Mouse (Mus musculus): ENCODE results near the gene Cped1. TPM values are rescaled to one million over a fixed set of nuclear protein-coding genes. Genes with fewer than 3 reads are reported as not detected.
"Not testable (repeated sequence)": the region's sequence is repeated elsewhere in the genome, so short reads cannot be mapped to it uniquely, and the experiment has no call there.

The Cped1 gene
- polyA plus RNA-seq, 1 experiment from 2014 or later, result 4.8 TPM

- not testable (repeated sequence) for H3K9ac ChIP-seq (ENCODE audit: low read length); H3K4me3 ChIP-seq (ENCODE audit: low read length); ATAC-seq (replicated peaks; ENCODE audit: extremely low read depth, insufficient read depth, low FRiP score); H3K27me3 ChIP-seq (ENCODE audit: control insufficient read depth, insufficient read depth, low read length); H3K9me3 ChIP-seq (replicated peaks; ENCODE audit: control insufficient read depth, low read length); H3K4me2 ChIP-seq (ENCODE audit: low read depth, low read length); H3K27ac ChIP-seq (ENCODE audit: low read length); H3K36me3 ChIP-seq (ENCODE audit: control insufficient read depth, insufficient read depth); H3K4me1 ChIP-seq (ENCODE audit: control insufficient read depth, insufficient read depth, low read length)
- WGBS, result 71% methylated on average over 7 of the region's 7 CpGs
These were observed 54.0 kb downstream of the Cped1 start for GRCm38 (mm10) chr6:22039666-22040065.

DNA sequence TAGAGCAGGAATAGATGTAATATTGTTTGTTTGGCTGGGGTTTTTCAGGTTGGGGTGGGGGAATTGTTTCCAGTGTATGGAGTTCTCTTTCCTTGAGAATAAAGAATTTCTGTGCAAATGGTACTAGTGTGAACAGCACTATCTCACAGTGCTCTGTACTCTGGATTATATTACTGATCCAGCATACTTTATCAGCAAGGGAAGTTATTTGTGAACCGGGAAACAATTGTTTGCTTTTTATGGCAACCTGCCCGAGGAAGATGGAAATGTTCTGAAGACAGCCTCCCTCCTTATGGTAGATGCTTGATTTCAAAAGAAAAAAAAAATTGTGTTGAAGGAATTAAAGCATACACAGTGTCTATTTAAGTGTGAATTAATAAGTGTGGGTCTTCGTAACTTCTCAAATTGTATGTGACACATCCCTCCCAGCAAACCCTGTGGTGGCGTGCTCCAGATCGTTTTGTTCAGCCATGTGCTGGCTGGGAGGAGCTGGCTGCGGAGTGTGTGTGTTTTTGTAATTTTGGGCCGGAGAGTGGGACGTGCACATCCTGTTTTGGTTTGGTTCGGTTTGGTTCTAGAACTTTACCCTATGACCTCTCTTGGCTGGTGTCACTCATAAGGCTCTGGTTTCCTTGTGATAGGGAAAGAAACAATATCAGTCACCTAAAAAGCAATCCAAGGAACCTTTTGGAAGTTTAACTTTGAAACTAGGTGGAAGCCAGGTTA is 59.3 kb downstream of the Cped1 start:
- peak; percentile 52 for ATAC-seq (replicated peaks; ENCODE audit: extremely low read depth, insufficient read depth, low FRiP score)
- Histone ChIP-seq H3K27ac (ENCODE audit: low read length) (peak overlapping the region; percentile 56), H3K4me2 (ENCODE audit: low read depth, low read length) (peak overlapping the region; percentile 21)

DNA sequence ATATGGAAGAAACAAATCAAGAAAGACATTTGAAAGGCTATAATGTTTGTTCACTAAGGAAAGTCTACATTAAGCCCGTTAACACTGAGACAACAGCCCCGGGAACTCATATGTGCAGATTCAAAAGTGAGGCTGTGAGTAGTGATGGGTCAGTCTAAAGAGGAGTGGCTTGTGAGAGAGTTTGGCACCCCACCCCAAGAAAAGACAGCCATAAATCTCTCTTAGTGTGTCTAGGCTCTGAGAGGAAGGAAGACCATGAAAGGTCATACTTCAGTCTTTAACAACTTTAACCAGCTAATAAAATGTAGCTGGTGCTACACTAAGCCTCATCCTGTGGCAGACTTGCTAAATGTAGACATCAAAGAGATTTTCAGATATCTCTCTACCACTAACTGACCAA is 61.4 kb downstream of the Cped1 start:
- no peak for ATAC-seq (replicated peaks; ENCODE audit: extremely low read depth, insufficient read depth, low FRiP score)
- no peak overlapping the region for H3K4me3 ChIP-seq (ENCODE audit: low read length)
- no peaks in the 10 kb centered on the region for H3K36me3 ChIP-seq (ENCODE audit: control insufficient read depth, insufficient read depth)
- no peak overlapping the region for H3K4me2 ChIP-seq (ENCODE audit: low read depth, low read length)
- H3K9ac ChIP-seq (ENCODE audit: low read length), result no peak overlapping the region
- no peaks in the 10 kb centered on the region for H3K9me3 ChIP-seq (replicated peaks; ENCODE audit: control insufficient read depth, low read length)
- WGBS, result 85% methylated on average over 2 of the region's 2 CpGs
- H3K27me3 ChIP-seq (ENCODE audit: control insufficient read depth, insufficient read depth, low read length), result no peaks in the 10 kb centered on the region
- H3K27ac ChIP-seq (ENCODE audit: low read length), result no peak overlapping the region
- H3K4me1 ChIP-seq (ENCODE audit: control insufficient read depth, insufficient read depth, low read length), result 0 out of 2 replicates have a peak, but pooled peaks cover 2% of the 10 kb centered on the region

More for the DNA sequence above, 59.3 kb downstream of the Cped1 start:
- H3K9me3 ChIP-seq (replicated peaks; ENCODE audit: control insufficient read depth, low read length), result no peaks in the 10 kb centered on the region
- WGBS, result 44% methylated on average over 9 of the region's 9 CpGs
- no peak overlapping the region for H3K4me3 ChIP-seq (ENCODE audit: low read length)
- H3K36me3 ChIP-seq (ENCODE audit: control insufficient read depth, insufficient read depth), result no peaks in the 10 kb centered on the region
- H3K4me1 ChIP-seq (ENCODE audit: control insufficient read depth, insufficient read depth, low read length), result 0 out of 2 replicates have a peak, but pooled peaks cover 2% of the 10 kb centered on the region
- H3K9ac ChIP-seq (ENCODE audit: low read length), result no peak overlapping the region
- no peaks in the 10 kb centered on the region for H3K27me3 ChIP-seq (ENCODE audit: control insufficient read depth, insufficient read depth, low read length)

GRCm38 (mm10) chr6:22049093-22049492 is 63.4 kb downstream of the Cped1 start:
- Histone ChIP-seq H3K27ac (ENCODE audit: low read length) (peak overlapping the region; percentile 68), H3K4me3 (ENCODE audit: low read length) (no peak overlapping the region), H3K4me1 (ENCODE audit: control insufficient read depth, insufficient read depth, low read length) (0 out of 2 replicates have a peak, but pooled peaks cover 2% of the 10 kb centered on the region), H3K9ac (ENCODE audit: low read length) (no peak overlapping the region), H3K9me3 (replicated peaks; ENCODE audit: control insufficient read depth, low read length) (no peaks in the 10 kb centered on the region), H3K4me2 (ENCODE audit: low read depth, low read length) (no peak overlapping the region), H3K36me3 (ENCODE audit: control insufficient read depth, insufficient read depth) (no peaks in the 10 kb centered on the region), H3K27me3 (ENCODE audit: control insufficient read depth, insufficient read depth, low read length) (no peaks in the 10 kb centered on the region)
- 36% methylated on average over 5 of the region's 5 CpGs for WGBS
- peak; percentile 18 for ATAC-seq (replicated peaks; ENCODE audit: extremely low read depth, insufficient read depth, low FRiP score)

DNA sequence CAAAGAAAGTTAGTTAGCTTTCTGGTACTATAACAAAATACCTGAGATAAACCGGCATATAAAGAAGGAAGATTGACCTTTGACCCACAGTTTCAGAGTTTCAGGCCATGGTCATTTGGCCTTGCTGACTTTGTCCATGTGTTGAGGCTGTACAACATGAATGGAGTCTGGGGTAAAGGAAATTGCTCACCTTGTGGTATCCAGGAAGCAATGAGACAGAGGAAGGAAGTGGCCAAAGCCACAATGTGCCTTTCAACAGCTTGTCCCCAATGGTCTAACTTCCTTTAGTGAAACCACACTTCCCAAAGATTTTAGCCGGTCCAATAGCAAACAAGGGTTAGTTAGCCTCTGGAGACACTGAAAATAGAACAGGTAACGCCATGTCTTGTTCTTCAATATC is 65.8 kb downstream of the Cped1 start:
- 74% methylated on average over 3 of the region's 3 CpGs for WGBS
- no peak for ATAC-seq (replicated peaks; ENCODE audit: extremely low read depth, insufficient read depth, low FRiP score)

GRCm38 (mm10) chr6:22053014-22053413 is 67.3 kb downstream of the Cped1 start:
- ATAC-seq (replicated peaks; ENCODE audit: extremely low read depth, insufficient read depth, low FRiP score), result no peak
- Histone ChIP-seq H3K36me3 (ENCODE audit: control insufficient read depth, insufficient read depth) (no peaks in the 10 kb centered on the region), H3K27me3 (ENCODE audit: control insufficient read depth, insufficient read depth, low read length) (no peaks in the 10 kb centered on the region), H3K4me2 (ENCODE audit: low read depth, low read length) (no peak overlapping the region), H3K4me1 (ENCODE audit: control insufficient read depth, insufficient read depth, low read length) (0 out of 2 replicates have a peak, but pooled peaks cover 2% of the 10 kb centered on the region), H3K27ac (ENCODE audit: low read length) (no peak overlapping the region), H3K9ac (ENCODE audit: low read length) (no peak overlapping the region), H3K9me3 (replicated peaks; ENCODE audit: control insufficient read depth, low read length) (no peaks in the 10 kb centered on the region), H3K4me3 (ENCODE audit: low read length) (no peak overlapping the region)
- 86% methylated on average over 3 of the region's 3 CpGs for WGBS

More for the DNA sequence above, 65.8 kb downstream of the Cped1 start:
- Histone ChIP-seq H3K4me3 (ENCODE audit: low read length) (no peak overlapping the region), H3K4me2 (ENCODE audit: low read depth, low read length) (no peak overlapping the region), H3K4me1 (ENCODE audit: control insufficient read depth, insufficient read depth, low read length) (0 out of 2 replicates have a peak, but pooled peaks cover 2% of the 10 kb centered on the region), H3K27me3 (ENCODE audit: control insufficient read depth, insufficient read depth, low read length) (no peaks in the 10 kb centered on the region), H3K36me3 (ENCODE audit: control insufficient read depth, insufficient read depth) (no peaks in the 10 kb centered on the region), H3K9me3 (replicated peaks; ENCODE audit: control insufficient read depth, low read length) (no peaks in the 10 kb centered on the region), H3K27ac (ENCODE audit: low read length) (no peak overlapping the region), H3K9ac (ENCODE audit: low read length) (no peak overlapping the region)

GRCm38 (mm10) chr6:22064341-22064740 is 78.6 kb downstream of the Cped1 start:
- WGBS, result 55% methylated on average over 4 of the region's 4 CpGs
- no peak for ATAC-seq (replicated peaks; ENCODE audit: extremely low read depth, insufficient read depth, low FRiP score)

DNA sequence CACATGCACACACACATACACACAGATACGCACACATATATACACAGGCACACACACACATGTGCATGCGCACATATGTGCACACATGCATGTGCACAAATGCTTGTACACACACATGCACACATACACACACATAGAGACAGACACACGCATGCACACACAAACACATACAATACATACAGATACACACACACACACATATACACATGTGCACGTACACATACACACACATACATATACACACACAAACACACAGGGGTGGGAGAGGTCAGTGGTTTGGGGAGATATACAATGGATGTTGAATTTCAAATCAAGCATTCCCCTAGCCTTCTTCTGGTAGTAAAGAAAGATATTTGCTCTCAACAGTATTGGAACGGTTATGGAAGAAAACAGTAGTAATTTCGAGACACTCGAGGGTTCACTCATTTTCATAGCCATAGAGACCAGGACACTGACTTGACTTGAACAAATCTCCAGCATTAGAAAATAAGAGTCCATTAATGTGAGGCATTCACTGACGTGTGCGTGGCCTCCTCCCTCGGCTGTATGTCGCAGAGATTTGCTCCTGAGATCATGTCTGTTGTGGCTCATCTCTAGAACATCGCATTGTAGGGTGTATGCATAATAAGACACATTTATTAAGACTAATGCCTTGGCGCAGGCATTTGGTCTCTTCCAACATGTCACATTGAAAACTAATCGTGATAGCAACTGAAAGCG is 85.0 kb downstream of the Cped1 start:
- H3K9me3 ChIP-seq (replicated peaks; ENCODE audit: control insufficient read depth, low read length), result no peaks in the 10 kb centered on the region
- H3K36me3 ChIP-seq (ENCODE audit: control insufficient read depth, insufficient read depth), result no peaks in the 10 kb centered on the region
- no peaks in the 10 kb centered on the region; the same call in 1 of the 2 replicates for H3K27me3 ChIP-seq (ENCODE audit: control insufficient read depth, insufficient read depth, low read length)
- H3K4me3 ChIP-seq (ENCODE audit: low read length), result peak overlapping the region; percentile 24
- ATAC-seq (replicated peaks; ENCODE audit: extremely low read depth, insufficient read depth, low FRiP score), result no peak
- WGBS, result 72% methylated on average over 15 of the region's 15 CpGs
- no peaks in the 10 kb centered on the region for H3K4me1 ChIP-seq (ENCODE audit: control insufficient read depth, insufficient read depth, low read length)
- no peak overlapping the region for H3K9ac ChIP-seq (ENCODE audit: low read length)
- peak overlapping the region; percentile 44; the same call in 1 of the 2 replicates for H3K4me2 ChIP-seq (ENCODE audit: low read depth, low read length)
- H3K27ac ChIP-seq (ENCODE audit: low read length), result no peak overlapping the region

More at GRCm38 (mm10) chr6:22064341-22064740, 78.6 kb downstream of the Cped1 start:
- Histone ChIP-seq H3K9me3 (replicated peaks; ENCODE audit: control insufficient read depth, low read length) (no peaks in the 10 kb centered on the region), H3K4me1 (ENCODE audit: control insufficient read depth, insufficient read depth, low read length) (peaks cover 4% of the 10 kb centered on the region; the same call in 1 of the 2 replicates), H3K27ac (ENCODE audit: low read length) (no peak overlapping the region), H3K9ac (ENCODE audit: low read length) (no peak overlapping the region), H3K4me3 (ENCODE audit: low read length) (no peak overlapping the region), H3K27me3 (ENCODE audit: control insufficient read depth, insufficient read depth, low read length) (no peaks in the 10 kb centered on the region), H3K4me2 (ENCODE audit: low read depth, low read length) (no peak overlapping the region), H3K36me3 (ENCODE audit: control insufficient read depth, insufficient read depth) (no peaks in the 10 kb centered on the region)

GRCm38 (mm10) chr6:22071323-22071840 is 85.7 kb downstream of the Cped1 start:
- 30% methylated on average over 4 of the region's 4 CpGs for WGBS
- H3K9me3 ChIP-seq (replicated peaks; ENCODE audit: control insufficient read depth, low read length), result no peaks in the 10 kb centered on the region
- H3K36me3 ChIP-seq (ENCODE audit: control insufficient read depth, insufficient read depth), result no peaks in the 10 kb centered on the region
- peak overlapping the region; percentile 44; the same call in 1 of the 2 replicates for H3K4me2 ChIP-seq (ENCODE audit: low read depth, low read length)
- no peaks in the 10 kb centered on the region; the same call in 1 of the 2 replicates for H3K27me3 ChIP-seq (ENCODE audit: control insufficient read depth, insufficient read depth, low read length)
- no peak for ATAC-seq (replicated peaks; ENCODE audit: extremely low read depth, insufficient read depth, low FRiP score)
- no peak overlapping the region for H3K27ac ChIP-seq (ENCODE audit: low read length)
- peak overlapping the region; percentile 24 for H3K4me3 ChIP-seq (ENCODE audit: low read length)
- H3K4me1 ChIP-seq (ENCODE audit: control insufficient read depth, insufficient read depth, low read length), result no peaks in the 10 kb centered on the region
- H3K9ac ChIP-seq (ENCODE audit: low read length), result no peak overlapping the region

Data from heart, embryonic 16.5 days (tissue).